In the genomic region with DNA sequence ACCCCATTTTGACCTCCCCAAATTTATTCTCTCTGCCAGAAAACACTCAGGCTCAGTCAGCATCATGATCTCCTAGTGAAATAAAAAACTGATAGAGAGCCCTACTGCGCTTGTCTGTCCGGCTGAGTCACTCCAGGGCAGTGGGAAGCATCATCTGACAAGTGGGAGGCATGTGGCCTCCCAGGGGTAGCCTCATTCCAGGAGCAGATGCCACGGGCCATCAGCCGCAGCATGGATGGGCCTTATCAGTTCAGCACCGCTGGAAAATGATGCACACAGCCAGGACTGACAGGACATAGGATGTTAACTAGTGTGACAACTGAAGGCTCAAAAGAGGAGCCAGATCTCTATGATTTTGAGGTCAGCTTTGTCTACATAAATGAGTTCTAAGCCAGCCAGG, we compare ENCODE assay signal across 24 mouse cellular contexts. TPM values are rescaled to one million over a fixed set of nuclear protein-coding genes. Genes with fewer than 3 reads are reported as not detected.
A peak's percentile ranks its signal among the peaks of the same experiment; 100 is the strongest.
DNase-seq lines count a peak whose midpoint lies in the region; ATAC-seq lines count a peak whose summit lies in the region.
"Had no signal": no experiment of that assay in that cellular context is flagged by ENCODE, and none has a peak within 500 bp of the region (broad histone marks: within the 10 kb centered on the region; RNA-seq: fewer than 3 reads in every experiment).

No protein-coding gene starts in this region.

- no peak overlapping the region for H3K4me3 ChIP-seq in heart, embryonic 10.5 days
- no peak overlapping the region for H3K4me3 ChIP-seq in hindbrain, embryonic 15.5 days
- no peak overlapping the region for H3K4me3 ChIP-seq in hindbrain, embryonic 16.5 days (ENCODE audit: low read length)
- H3K4me3 ChIP-seq: embryonic facial prominence, embryonic 12.5 days; forebrain, embryonic 15.5 days; hindbrain, embryonic 13.5 days had no signal

- no peaks in the 10 kb centered on the region for H3K27me3 ChIP-seq in heart, embryonic 10.5 days (ENCODE audit: insufficient read depth, poor library complexity, severe bottlenecking)
- no peaks in the 10 kb centered on the region for H3K27me3 ChIP-seq in hindbrain, embryonic 15.5 days
- no peaks in the 10 kb centered on the region for H3K27me3 ChIP-seq in hindbrain, embryonic 16.5 days (replicated peaks; ENCODE audit: control insufficient read depth, insufficient read depth, low read length)
- H3K27me3 ChIP-seq: embryonic facial prominence, embryonic 12.5 days; forebrain, embryonic 15.5 days; hindbrain, embryonic 13.5 days; Patski had no signal

- 22% methylated on average over 5 of the region's 5 CpGs for whole genome bisulfite sequencing in heart, embryonic 10.5 days
- WGBS in hindbrain, embryonic 15.5 days = 72% methylated on average over 5 of the region's 5 CpGs
- 68% methylated on average over 5 of the region's 5 CpGs for WGBS in hindbrain, embryonic 16.5 days

- H3K9me3 ChIP-seq in heart, embryonic 10.5 days = no peaks in the 10 kb centered on the region
- H3K9me3 ChIP-seq in hindbrain, embryonic 15.5 days = no peaks in the 10 kb centered on the region
- H3K9me3 ChIP-seq in hindbrain, embryonic 16.5 days (ENCODE audit: control insufficient read depth, low read length) = no peaks in the 10 kb centered on the region
- H3K9me3 ChIP-seq: embryonic facial prominence, embryonic 12.5 days; forebrain, embryonic 15.5 days; G1E; hindbrain, embryonic 13.5 days had no signal

- peaks cover 4% of the 10 kb centered on the region; the same call in 1 of the 2 replicates for H3K4me1 ChIP-seq in heart, embryonic 10.5 days
- H3K4me1 ChIP-seq in hindbrain, embryonic 15.5 days (replicated peaks) = no peaks in the 10 kb centered on the region
- H3K4me1 ChIP-seq in hindbrain, embryonic 16.5 days (ENCODE audit: control insufficient read depth, insufficient read depth, low read depth, low read length) = no peaks in the 10 kb centered on the region
- H3K4me1 ChIP-seq: embryonic facial prominence, embryonic 12.5 days; forebrain, embryonic 15.5 days; hindbrain, embryonic 13.5 days had no signal

- DNase-seq in heart, embryonic 10.5 days (ENCODE audit: low spot score) = peak; percentile 78
- DNase-seq in heart, postnatal 4 days = no peak
- DNase-seq in MN1 (ENCODE audit: low spot score) = peak; percentile 55
- no peak for DNase-seq in right cerebral cortex, postnatal 36 days (ENCODE audit: low spot score in 2 of 2)
- no peak for DNase-seq in thymus, postnatal 25 days
- DNase-seq: adrenal gland, adult 8-10 months; adrenal gland, postnatal 36 days; cerebellum, adult 11 months; cerebellum, adult 8-10 months; cerebellum, postnatal 14 days; embryo, embryonic 11 days; gastrocnemius, postnatal 36 days; heart, adult 18-20 months; kidney, adult 2 months had no signal

- H3K36me3 ChIP-seq in heart, embryonic 10.5 days = peaks cover 15% of the 10 kb centered on the region; the same call in 1 of the 2 replicates
- H3K36me3 ChIP-seq in hindbrain, embryonic 15.5 days = peaks cover 26% of the 10 kb centered on the region
- peaks cover 5% of the 10 kb centered on the region for H3K36me3 ChIP-seq in hindbrain, embryonic 16.5 days (ENCODE audit: control insufficient read depth, insufficient read depth, low read length)

- no peak for ATAC-seq in hindbrain, embryonic 15.5 days (ENCODE audit: low FRiP score, low read depth)
- ATAC-seq in hindbrain, embryonic 16.5 days = no peak
- ATAC-seq: activated CD4-positive, CD25-positive, alpha-beta regulatory T cell, adult 4 months; CD4-positive, CD25-positive, alpha-beta regulatory T cell, adult 4 months; forebrain, embryonic 15.5 days; intestine, embryonic 16.5 days; Patski had no signal

- 0 out of 2 replicates have a peak overlapping the region, but pooled peaks have one; percentile 16 for H3K9ac ChIP-seq in hindbrain, embryonic 15.5 days
- H3K9ac ChIP-seq in hindbrain, embryonic 16.5 days (ENCODE audit: low read depth, low read length) = no peak overlapping the region
- H3K9ac ChIP-seq: embryonic facial prominence, embryonic 12.5 days; forebrain, embryonic 15.5 days; hindbrain, embryonic 13.5 days had no signal

- no peak overlapping the region for H3K27ac ChIP-seq in heart, embryonic 10.5 days
- no peak overlapping the region for H3K27ac ChIP-seq in hindbrain, embryonic 15.5 days (replicated peaks)
- no peak overlapping the region for H3K27ac ChIP-seq in hindbrain, embryonic 16.5 days (ENCODE audit: low read depth, low read length)
- H3K27ac ChIP-seq: embryonic facial prominence, embryonic 12.5 days; forebrain, embryonic 15.5 days; hindbrain, embryonic 13.5 days had no signal

- no peak overlapping the region for H3K4me2 ChIP-seq in hindbrain, embryonic 15.5 days
- no peak overlapping the region for H3K4me2 ChIP-seq in hindbrain, embryonic 16.5 days (ENCODE audit: low read length)
- H3K4me2 ChIP-seq: embryonic facial prominence, embryonic 12.5 days; forebrain, embryonic 15.5 days; hindbrain, embryonic 13.5 days had no signal

RNA-seq across cellular contexts. Expression of gene Eef1akmt2, which starts 11.2 kb away (rescaled TPM):
- 44.1 and 54.1 TPM in 2 replicates for polyA plus RNA-seq in heart, embryonic 10.5 days (2016; fragmentation: Nextera tagmentation; extraction: Ambion mirVana)
- total RNA-seq in heart, postnatal 4 days (2021) = 10 to 100 TPM; 17.3 to 19.7 TPM
- polyA plus RNA-seq in hindbrain, embryonic 15.5 days (2015; fragmentation: Nextera tagmentation; extraction: Ambion mirVana) = 84.6 and 88.5 TPM in 2 replicates
- 79.0 and 87.6 TPM in 2 replicates for polyA plus RNA-seq in hindbrain, embryonic 16.5 days (2015; fragmentation: Nextera tagmentation; extraction: Ambion mirVana)

RNA-seq across cellular contexts. Expression of gene Abraxas2, which starts 17.7 kb away (rescaled TPM):
- polyA plus RNA-seq in heart, embryonic 10.5 days (2016; fragmentation: Nextera tagmentation; extraction: Ambion mirVana) = 26.9 and 28.0 TPM in 2 replicates
- total RNA-seq in heart, postnatal 4 days (2021) = 10 to 100 TPM; 24.5 to 24.7 TPM
- 36.2 and 38.4 TPM in 2 replicates for polyA plus RNA-seq in hindbrain, embryonic 15.5 days (2015; fragmentation: Nextera tagmentation; extraction: Ambion mirVana)
- polyA plus RNA-seq in hindbrain, embryonic 16.5 days (2015; fragmentation: Nextera tagmentation; extraction: Ambion mirVana) = 34.0 and 35.7 TPM in 2 replicates

RNA-seq across cellular contexts. Expression of gene Fam53b, which starts 27.6 kb away (rescaled TPM):
- polyA plus RNA-seq in heart, embryonic 10.5 days (2016; fragmentation: Nextera tagmentation; extraction: Ambion mirVana) = 17.7 and 18.4 TPM in 2 replicates
- total RNA-seq in heart, postnatal 4 days (2021) = 10 to 100 TPM; 29.6 to 38.3 TPM
- 16.1 and 17.9 TPM in 2 replicates for polyA plus RNA-seq in hindbrain, embryonic 15.5 days (2015; fragmentation: Nextera tagmentation; extraction: Ambion mirVana)
- polyA plus RNA-seq in hindbrain, embryonic 16.5 days (2015; fragmentation: Nextera tagmentation; extraction: Ambion mirVana) = 14.7 and 16.3 TPM in 2 replicates

Comparison
In these comparisons a context has a peak if more than half of its experiments do, and no peak if none do; other contexts are left out.
1. DNase-seq: peak in heart, embryonic 10.5 days (single experiment) and MN1 (single experiment); none in heart, postnatal 4 days (single experiment), right cerebral cortex, postnatal 36 days (0 of 2) and thymus, postnatal 25 days (single experiment).